Mouse (Mus musculus) adipocyte (in vitro differentiated cells): Measurements from ENCODE around the gene Igfals.

Experiments used
- DNase-seq: peaks from one replicate; pipeline ENCODE4 v3.0.0-alpha.2; 2016; ENCODE audit warnings: low spot score

Gene Igfals

GRCm38 (mm10) chr17:24894061-24894994 is 28.5 kb downstream of the Igfals start:
- peak; percentile 34 for DNase-seq

GRCm38 (mm10) chr17:24894995-24895547 is 29.3 kb downstream of the Igfals start, which contains the start of the genes Eme2 and Mrps34:
Eme2 (minus strand) TSS chr17:24895087.
Mrps34 (plus strand) TSS chr17:24895116.
- DNase-seq, result peak; percentile 92

- peak; percentile 63 for DNase-seq
These were observed 29.9 kb downstream of the Igfals start for GRCm38 (mm10) chr17:24895571-24896240.

GRCm38 (mm10) chr17:24896241-24896992 is 30.6 kb downstream of the Igfals start, which contains the start of gene Nme3:
Nme3 (plus strand) TSS chr17:24896500.
- peak; percentile 74 for DNase-seq

- no peak for DNase-seq
These were observed 31.1 kb downstream of the Igfals start for GRCm38 (mm10) chr17:24896993-24897269.

- DNase-seq, result no peak
These were observed 31.8 kb downstream of the Igfals start for GRCm38 (mm10) chr17:24897600-24897999.

- DNase-seq, result no peak
These were observed 32.5 kb downstream of the Igfals start for GRCm38 (mm10) chr17:24898041-24898854.

- peak; percentile 45 for DNase-seq
These were observed 33.4 kb downstream of the Igfals start for GRCm38 (mm10) chr17:24899153-24899552.

- no peak for DNase-seq
These were observed 34.2 kb downstream of the Igfals start for GRCm38 (mm10) chr17:24900014-24900413.

GRCm38 (mm10) chr17:24902124-24902523 is 36.3 kb downstream of the Igfals start:
- DNase-seq, result no peak

GRCm38 (mm10) chr17:24902671-24903474 is 37.1 kb downstream of the Igfals start:
- peak; percentile 60 for DNase-seq

GRCm38 (mm10) chr17:24903767-24904166 is 38.0 kb downstream of the Igfals start:
- no peak for DNase-seq

GRCm38 (mm10) chr17:24907591-24907990 is 41.8 kb downstream of the Igfals start:
- DNase-seq, result no peak

- no peak for DNase-seq
These were observed 48.2 kb downstream of the Igfals start for GRCm38 (mm10) chr17:24913984-24914383.

- DNase-seq, result peak; percentile 50
These were observed 57.4 kb downstream of the Igfals start for GRCm38 (mm10) chr17:24923246-24923645.

- no peak for DNase-seq
These were observed 63.7 kb downstream of the Igfals start for GRCm38 (mm10) chr17:24929506-24929905.
